Mouse (Mus musculus) hindbrain, postnatal 0 days (tissue): Measurements from ENCODE around the gene Pitpnc1. TPM values are rescaled to one million over a fixed set of nuclear protein-coding genes. Genes with fewer than 3 reads are reported as not detected.
"Not testable (repeated sequence)": the region's sequence is repeated elsewhere in the genome, so short reads cannot be mapped to it uniquely, and the experiment has no call there.

Experiments used
- ATAC-seq: fragments of 200-750 bp; cut with Nextera tagmentation; 2 replicates; pipeline ENCODE4 v1.8.0; 2017; ENCODE audit warnings: mild to moderate bottlenecking, moderate TSS enrichment, moderate library complexity
- DNase-seq: peaks from one replicate; pipeline ENCODE4 v3.0.0-alpha.2; 2015; ENCODE audit warnings: low spot score
- H3K27ac ChIP-seq: fragments of 300-500 bp; sonication (generic); 2 replicates; pipeline ENCODE4 v1.5.1; 2014; ENCODE audit warnings: mild to moderate bottlenecking
- H3K27me3 ChIP-seq: fragments of 300-500 bp; sonication (generic); 2 replicates; pipeline ENCODE4 v1.6.1; 2014; ENCODE audit warnings: low read length, mixed read lengths; ENCODE audit not compliant: insufficient read depth
- H3K36me3 ChIP-seq: fragments of 300-500 bp; sonication (generic); 2 replicates; pipeline ENCODE4 v1.6.1; 2014; ENCODE audit warnings: low read length, mixed read lengths; ENCODE audit not compliant: insufficient read depth
- H3K4me1 ChIP-seq: fragments of 300-500 bp; sonication (generic); 2 replicates; pipeline ENCODE4 v1.6.1; 2014; ENCODE audit warnings: antibody characterized with exemption, low read length, mixed read lengths; ENCODE audit not compliant: insufficient read depth
- H3K4me2 ChIP-seq: fragments of 300-500 bp; sonication (generic); 2 replicates; pipeline ENCODE4 v1.6.1; 2014; ENCODE audit warnings: low read depth, mild to moderate bottlenecking, low read length, moderate library complexity, mixed read lengths
- H3K4me3 ChIP-seq: fragments of 300-500 bp; sonication (generic); 2 replicates; pipeline ENCODE4 v1.5.1; 2014; ENCODE audit warnings: low read length
- H3K9ac ChIP-seq: fragments of 300-500 bp; sonication (generic); replicated peaks from 2 replicates; pipeline ENCODE4 v1.6.1; 2014; ENCODE audit warnings: mild to moderate bottlenecking, low read length, moderate library complexity, mixed read lengths
- H3K9me3 ChIP-seq: fragments of 300-500 bp; sonication (generic); 2 replicates; pipeline ENCODE4 v1.6.1; 2016; ENCODE audit warnings: low read length, mixed read lengths
- CTCF ChIP-seq: IDR thresholded peaks from 2 replicates; pipeline ENCODE4 v1.5.1; 2016; ENCODE audit warnings: antibody characterized with exemption, control low read depth, low read depth
- WGBS: fragments of 180-500 bp; shearing (Covaris S2); extraction: QIAGEN DNeasy Blood & Tissue Kit; methylation state at CpG from one replicate; pipeline ENCODE4 v1.1.7; 2014; 5-methylcytosine and 5-hydroxymethylcytosine counted together
- polyA plus RNA-seq: library from polyadenylated mRNA; unstranded; fragments of >200 nt; fragmentation: Nextera tagmentation; extraction: Ambion mirVana; gene quantifications from 2 replicates; pipeline ENCODE4 v1.2.1, GENCODE M21; 2015
- total RNA-seq: library from RNA; depleted of rRNA; stranded (reverse); fragments of >200 nt; gene quantifications from 2 replicates; pipeline ENCODE4 v1.2.3, GENCODE M21; 2014; rRNA removed

Gene Pitpnc1
- total RNA-seq: 41.0 and 42.2 TPM in 2 replicates
- polyA plus RNA-seq: 43.6 and 44.8 TPM in 2 replicates

GRCm38 (mm10) chr11:107470521-107471041 is at the start of gene Pitpnc1:
Gene Pitpnc1 (minus strand): TSS chr11:107470699.
- TF ChIP-seq CTCF: peak; percentile 22; the same call in 1 of the 2 replicates
- WGBS: under 1% methylated on average over 35 of the region's 37 CpGs

DNA sequence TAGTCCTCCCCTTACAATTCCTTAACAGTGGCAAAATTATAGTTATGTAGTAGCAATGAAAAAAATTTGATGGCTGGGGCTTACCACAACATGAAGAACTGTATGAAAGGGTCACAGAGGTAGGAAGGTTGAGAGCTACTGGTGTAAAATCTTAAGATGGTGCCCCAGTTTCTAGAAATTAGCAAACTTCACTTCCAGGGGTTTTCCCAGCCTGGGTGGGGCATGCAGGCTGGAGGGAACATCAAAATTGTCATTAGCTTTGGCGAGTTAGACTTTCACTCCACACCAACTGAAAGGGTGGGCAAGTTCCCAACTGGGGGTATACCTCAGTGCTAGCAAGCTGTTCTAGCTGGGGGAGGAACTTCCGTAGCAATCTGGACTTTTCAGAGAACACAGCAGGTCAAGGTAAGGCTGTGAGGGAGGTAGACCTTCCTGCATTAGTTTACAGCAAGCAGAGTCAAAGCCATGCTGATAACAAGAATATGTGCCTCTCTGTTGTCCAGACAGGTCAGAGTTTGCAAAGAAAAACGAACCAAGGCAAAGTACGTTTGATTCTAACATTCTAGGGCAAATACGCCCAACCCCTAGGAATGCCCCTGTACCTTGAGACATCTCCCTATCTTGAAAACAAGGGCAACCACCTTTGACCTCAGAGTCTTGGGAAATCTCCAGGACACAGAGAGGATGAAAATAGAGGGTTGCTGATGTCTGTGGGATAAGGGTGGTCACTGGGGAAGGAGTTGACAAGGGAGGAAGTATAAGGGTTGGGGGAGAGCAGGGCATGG is 48.3 kb upstream of the Pitpnc1 start:
- ATAC-seq: no peak
- Histone ChIP-seq H3K27ac (no peak overlapping the region), H3K9ac (no peak overlapping the region), H3K4me1 (no peaks in the 10 kb centered on the region), H3K27me3 (no peaks in the 10 kb centered on the region), H3K4me2 (no peak overlapping the region), H3K9me3 (no peaks in the 10 kb centered on the region), H3K36me3 (no peaks in the 10 kb centered on the region), H3K4me3 (no peak overlapping the region)
- TF ChIP-seq CTCF: no peak
- DNase-seq: no peak
- 76% methylated on average over 5 of the region's 5 CpGs for WGBS

More at GRCm38 (mm10) chr11:107470521-107471041, at the start of gene Pitpnc1:
- Histone ChIP-seq H3K36me3 (no peaks in the 10 kb centered on the region), H3K4me1 (peaks cover 6% of the 10 kb centered on the region), H3K27ac (peak within 1 kb of the TSS; percentile 80), H3K27me3 (no peaks in the 10 kb centered on the region), H3K4me3 (peak within 1 kb of the TSS; percentile 86), H3K9me3 (no peaks in the 10 kb centered on the region), H3K9ac (peak within 1 kb of the TSS; percentile 74), H3K4me2 (peak within 1 kb of the TSS; percentile 92)
- peak; percentile 91 for DNase-seq
- peak; percentile 78 for ATAC-seq

DNA sequence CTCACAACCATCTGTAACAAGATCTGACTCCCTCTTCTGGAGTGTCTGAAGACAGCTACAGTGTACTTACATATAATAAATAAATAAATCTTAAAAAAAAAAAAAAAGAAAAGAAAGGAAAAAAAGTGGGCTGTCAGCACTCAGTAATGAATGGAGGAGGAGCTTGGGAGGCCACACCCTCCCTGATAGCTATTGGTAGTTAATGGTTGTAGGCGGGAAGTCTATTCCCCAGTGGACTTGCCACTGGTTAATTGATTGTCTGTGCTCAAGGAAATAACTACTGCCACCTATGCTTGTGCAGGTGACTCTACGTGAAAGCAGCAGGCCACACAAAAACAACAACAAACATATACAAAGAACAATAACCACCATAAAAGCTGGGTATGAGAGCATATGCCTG is 45.9 kb upstream of the Pitpnc1 start:
- 98% methylated on average over 2 of the region's 2 CpGs for WGBS
- no peak for ATAC-seq

DNA sequence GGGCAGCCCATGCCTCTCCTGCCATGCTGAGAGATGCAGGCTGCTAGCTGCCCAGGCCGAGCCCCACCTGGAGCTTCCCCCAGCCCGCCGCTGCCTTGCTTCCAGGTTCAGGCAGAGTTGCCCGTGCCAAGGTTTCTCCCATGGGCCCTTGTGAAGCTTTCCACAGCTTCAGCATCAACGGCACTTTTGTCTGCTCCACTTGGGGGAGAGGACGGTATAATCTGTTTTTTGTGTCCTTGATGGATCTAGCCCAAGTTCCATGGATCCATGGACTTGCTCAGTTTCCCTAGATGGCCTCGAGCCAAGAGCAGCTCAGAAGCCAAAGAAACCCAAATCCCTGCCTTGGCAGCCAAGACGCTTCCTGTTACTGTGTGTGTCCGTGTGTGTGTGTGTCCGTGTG is 42.5 kb upstream of the Pitpnc1 start:
- no peak for ATAC-seq

More for the DNA sequence above, 45.9 kb upstream of the Pitpnc1 start:
- H3K4me1 ChIP-seq: no peaks in the 10 kb centered on the region
- no peak overlapping the region for H3K4me2 ChIP-seq
- H3K27ac ChIP-seq: no peak overlapping the region
- no peak overlapping the region for H3K4me3 ChIP-seq
- H3K36me3 ChIP-seq: no peaks in the 10 kb centered on the region
- no peak for DNase-seq
- TF ChIP-seq CTCF: no peak
- H3K27me3 ChIP-seq: no peaks in the 10 kb centered on the region
- no peaks in the 10 kb centered on the region for H3K9me3 ChIP-seq
- H3K9ac ChIP-seq: no peak overlapping the region

GRCm38 (mm10) chr11:107511954-107512353 is 41.5 kb upstream of the Pitpnc1 start:
- DNase-seq: peak; percentile 86
- not testable (repeated sequence) for H3K9ac ChIP-seq, H3K4me1 ChIP-seq, H3K9me3 ChIP-seq, H3K27ac ChIP-seq, H3K36me3 ChIP-seq, H3K4me3 ChIP-seq, H3K4me2 ChIP-seq, ATAC-seq, H3K27me3 ChIP-seq
- 53% methylated on average over 5 of the region's 5 CpGs for WGBS
- TF ChIP-seq CTCF: peak; percentile 90

More for the DNA sequence above, 42.5 kb upstream of the Pitpnc1 start:
- Histone ChIP-seq H3K4me3 (no peak overlapping the region), H3K9me3 (no peaks in the 10 kb centered on the region), H3K9ac (no peak overlapping the region), H3K36me3 (no peaks in the 10 kb centered on the region), H3K27me3 (no peaks in the 10 kb centered on the region), H3K4me2 (peak overlapping the region; percentile 13; the same call in 1 of the 2 replicates), H3K27ac (0 out of 2 replicates have a peak overlapping the region, but pooled peaks have one; percentile 2), H3K4me1 (no peaks in the 10 kb centered on the region)
- no peak for TF ChIP-seq CTCF
- WGBS: 28% methylated on average over 10 of the region's 10 CpGs
- DNase-seq: peak; percentile 72

GRCm38 (mm10) chr11:107510362-107511269 is 40.1 kb upstream of the Pitpnc1 start:
- DNase-seq: peak; percentile 6
- Histone ChIP-seq H3K9ac (no peak overlapping the region), H3K4me3 (peak overlapping the region; percentile 6; the same call in 1 of the 2 replicates)

More at GRCm38 (mm10) chr11:107510362-107511269, 40.1 kb upstream of the Pitpnc1 start:
- Histone ChIP-seq H3K27me3 (no peaks in the 10 kb centered on the region), H3K4me1 (no peaks in the 10 kb centered on the region), H3K9me3 (no peaks in the 10 kb centered on the region), H3K36me3 (no peaks in the 10 kb centered on the region), H3K4me2 (peak overlapping the region; percentile 35), H3K27ac (no peak overlapping the region)
- no peak for TF ChIP-seq CTCF
- 4% methylated on average over 18 of the region's 18 CpGs for WGBS
- no peak for ATAC-seq
